Mouse (Mus musculus): ENCODE data around the gene Asb8. TPM values are rescaled to one million over a fixed set of nuclear protein-coding genes. Genes with fewer than 3 reads are reported as not detected.

The Asb8 gene
- 21.9 and 23.1 TPM in 2 replicates for polyA plus RNA-seq (2012; rRNA removed)

GRCm38 (mm10) chr15:98165525-98165924 lies at the start of gene Asb8:
TSS of gene Asb8 (minus strand) at chr15:98165625.

GRCm38 (mm10) chr15:98195442-98195841 lies 30.0 kb upstream of the Asb8 start, which contains the start of gene Olfr288:
TSS of gene Olfr288 (minus strand) at chr15:98195542.

GRCm38 (mm10) chr15:98166963-98167644 lies 1.7 kb upstream of the Asb8 start, which contains the start of gene Ccdc184:
TSS of gene Ccdc184 (plus strand) at chr15:98167158.

GRCm38 (mm10) chr15:98093121-98094011 lies 72.1 kb downstream of the Asb8 start, which contains the start of gene Senp1:
TSS of gene Senp1 (minus strand) at chr15:98093744.

GRCm38 (mm10) chr15:98092372-98093120 lies 72.9 kb downstream of the Asb8 start, which contains the start of gene Pfkm:
TSS of gene Pfkm (plus strand) at chr15:98092589.

Other genes starting within 250 kb of the Asb8 start
- gene Tmem106c, start 201.4 kb downstream of the Asb8 start, polyA plus RNA-seq (2012; rRNA removed): 15.7 and 16.1 TPM in 2 replicates
- gene Col2a1, start 160.9 kb downstream of the Asb8 start, polyA plus RNA-seq (2012; rRNA removed): 0.03 and 0.08 TPM in 2 replicates
- 13.9 and 15.7 TPM in 2 replicates for gene Pfkm, start 73.0 kb downstream of the Asb8 start, polyA plus RNA-seq (2012; rRNA removed)
- gene Senp1, start 71.9 kb downstream of the Asb8 start, polyA plus RNA-seq (2012; rRNA removed): 6.4 and 7.5 TPM in 2 replicates
- not detected in 2 replicates for gene Ccdc184, start 1.5 kb upstream of the Asb8 start, polyA plus RNA-seq (2012; rRNA removed)
- gene Olfr288, start 29.9 kb upstream of the Asb8 start, polyA plus RNA-seq (2012; rRNA removed): not detected in 2 replicates
- gene Gm44579, start 55.4 kb upstream of the Asb8 start, polyA plus RNA-seq (2012; rRNA removed): not detected in 2 replicates
- not detected in 2 replicates for gene Olfr287, start 55.4 kb upstream of the Asb8 start, polyA plus RNA-seq (2012; rRNA removed)
- not detected in 2 replicates for gene Olfr286, start 68.8 kb upstream of the Asb8 start, polyA plus RNA-seq (2012; rRNA removed)
- not detected in 2 replicates for gene H1fnt, start 91.7 kb upstream of the Asb8 start, polyA plus RNA-seq (2012; rRNA removed)
- 0.21 and 0.25 TPM in 2 replicates for gene Zfp641, start 130.5 kb upstream of the Asb8 start, polyA plus RNA-seq (2012; rRNA removed)
- not detected in 2 replicates for gene Olfr285, start 151.7 kb upstream of the Asb8 start, polyA plus RNA-seq (2012; rRNA removed)
- not detected in 2 replicates for gene Olfr284, start 175.4 kb upstream of the Asb8 start, polyA plus RNA-seq (2012; rRNA removed)
- not detected in 2 replicates for gene Olfr283, start 215.3 kb upstream of the Asb8 start, polyA plus RNA-seq (2012; rRNA removed)